Mouse (Mus musculus) layer of hippocampus, adult 8-10 months (tissue): ENCODE measurements at regions not wholly inside any gene's neighbourhood (a gene's known extent, or its start where the extent isn't known, plus 50 kb on each side); places are given as distances from the start of the nearest gene placed in this dataset.

Source experiments
- DNase-seq, 2 experiments: peaks; one replicate each; pipeline ENCODE4 v3.0.0; 2022; ENCODE audit warnings: low spot score in 2 of 2

GRCm38 (mm10) chr5:141054991-141055390, 54.6 kb upstream of the Card11 start:
- DNase-seq, result no peak

GRCm38 (mm10) chr5:141055596-141056343, 55.4 kb upstream of the Card11 start:
- DNase-seq, result no peak

GRCm38 (mm10) chr5:141058141-141058540, 57.8 kb upstream of the Card11 start:
- DNase-seq, result peak; percentile 21 to 33

- no peak for DNase-seq
Measured at GRCm38 (mm10) chr5:141058863-141059262, 58.5 kb upstream of the Card11 start.

- DNase-seq, result no peak
Measured at GRCm38 (mm10) chr5:141062144-141062543, 61.8 kb upstream of the Card11 start.

GRCm38 (mm10) chr5:141067561-141067960, 67.2 kb upstream of the Card11 start:
- no peak for DNase-seq

GRCm38 (mm10) chr5:141074457-141074856, 74.1 kb upstream of the Card11 start:
- DNase-seq, result peak; percentile 37 to 38

- no peak for DNase-seq
Measured at GRCm38 (mm10) chr5:141076158-141076557, 75.8 kb upstream of the Card11 start.

- DNase-seq, result peak in 1 of 2 experiments; percentile 12
Measured at GRCm38 (mm10) chr5:141076942-141077341, 76.6 kb upstream of the Card11 start.

- DNase-seq, result no peak
Measured at GRCm38 (mm10) chr5:141080896-141081295, 80.5 kb upstream of the Card11 start.

- peak in 1 of 2 experiments; percentile 25 for DNase-seq
Measured at GRCm38 (mm10) chr5:141084056-141084730, 83.8 kb upstream of the Card11 start.

GRCm38 (mm10) chr5:141084746-141085145, 84.4 kb upstream of the Card11 start:
- DNase-seq, result no peak

GRCm38 (mm10) chr5:141091676-141092075, 91.3 kb upstream of the Card11 start:
- DNase-seq, result no peak

- DNase-seq, result peak; percentile 29 to 76
Measured at GRCm38 (mm10) chr5:141093641-141094040, 93.3 kb upstream of the Card11 start.

- no peak for DNase-seq
Measured at GRCm38 (mm10) chr5:141097878-141098277, 97.5 kb upstream of the Card11 start.

GRCm38 (mm10) chr5:141111666-141112065, 111.3 kb upstream of the Card11 start:
- DNase-seq, result no peak

GRCm38 (mm10) chr5:141115273-141115904, 115.0 kb upstream of the Card11 start:
- no peak for DNase-seq

GRCm38 (mm10) chr5:141115963-141116362, 115.6 kb upstream of the Card11 start:
- peak; percentile 82 to 84 for DNase-seq

- no peak for DNase-seq
Measured at GRCm38 (mm10) chr5:141125870-141126269, 115.4 kb upstream of the Sdk1 start.

- DNase-seq, result no peak
Measured at GRCm38 (mm10) chr5:141126536-141126935, 114.8 kb upstream of the Sdk1 start.

- DNase-seq, result no peak
Measured at GRCm38 (mm10) chr5:141131036-141131435, 110.3 kb upstream of the Sdk1 start.

- no peak for DNase-seq
Measured at GRCm38 (mm10) chr5:141131906-141132305, 109.4 kb upstream of the Sdk1 start.
